Mouse (Mus musculus) stomach, embryonic 15.5 days (tissue): ENCODE measurements around the gene Jund. TPM values are rescaled to one million over a fixed set of nuclear protein-coding genes. Genes with fewer than 3 reads are reported as not detected.

Source experiments
- ATAC-seq: fragments of 200-750 bp; cut with Nextera tagmentation; 2 replicates; pipeline ENCODE4 v1.8.0; 2017; ENCODE audit warnings: low read depth, moderate number of reproducible peaks, moderate TSS enrichment; ENCODE audit not compliant: insufficient read depth, low FRiP score
- H3K27ac ChIP-seq: fragments of 300-500 bp; sonication (generic); 2 replicates; pipeline ENCODE4 v1.5.1; 2015; ENCODE audit warnings: mild to moderate bottlenecking, inconsistent platforms
- H3K27me3 ChIP-seq: fragments of 300-500 bp; sonication (generic); replicated peaks from 2 replicates; pipeline ENCODE4 v1.6.1; 2015; ENCODE audit warnings: inconsistent platforms
- H3K36me3 ChIP-seq: fragments of 300-500 bp; sonication (generic); 2 replicates; pipeline ENCODE4 v1.6.1; 2015; ENCODE audit warnings: inconsistent platforms
- H3K4me1 ChIP-seq: fragments of 300-500 bp; sonication (generic); 2 replicates; pipeline ENCODE4 v1.6.1; 2015; ENCODE audit warnings: inconsistent platforms
- H3K4me2 ChIP-seq: fragments of 300-500 bp; sonication (generic); 2 replicates; pipeline ENCODE4 v1.6.1; 2015; ENCODE audit warnings: mild to moderate bottlenecking, inconsistent platforms
- H3K4me3 ChIP-seq: fragments of 300-500 bp; sonication (generic); replicated peaks from 2 replicates; pipeline ENCODE4 v1.5.1; 2015; ENCODE audit warnings: inconsistent platforms
- H3K9ac ChIP-seq: fragments of 300-500 bp; sonication (generic); 2 replicates; pipeline ENCODE4 v1.6.1; 2015; ENCODE audit warnings: inconsistent platforms
- H3K9me3 ChIP-seq: fragments of 300-500 bp; sonication (generic); 2 replicates; pipeline ENCODE4 v1.6.1; 2016; ENCODE audit warnings: inconsistent platforms
- WGBS: fragments of 180-500 bp; shearing (Covaris S2); methylation state at CpG from one replicate; pipeline ENCODE4 v1.1.7; 2015; 5-methylcytosine and 5-hydroxymethylcytosine counted together
- polyA plus RNA-seq: library from polyadenylated mRNA; unstranded; fragments of >200 nt; fragmentation: Nextera tagmentation; extraction: Ambion mirVana; gene quantifications from 2 replicates; pipeline ENCODE4 v1.2.1, GENCODE M21; 2015

Jund gene
- polyA plus RNA-seq, 1 experiment from 2014 or later: 84.4 TPM

DNA sequence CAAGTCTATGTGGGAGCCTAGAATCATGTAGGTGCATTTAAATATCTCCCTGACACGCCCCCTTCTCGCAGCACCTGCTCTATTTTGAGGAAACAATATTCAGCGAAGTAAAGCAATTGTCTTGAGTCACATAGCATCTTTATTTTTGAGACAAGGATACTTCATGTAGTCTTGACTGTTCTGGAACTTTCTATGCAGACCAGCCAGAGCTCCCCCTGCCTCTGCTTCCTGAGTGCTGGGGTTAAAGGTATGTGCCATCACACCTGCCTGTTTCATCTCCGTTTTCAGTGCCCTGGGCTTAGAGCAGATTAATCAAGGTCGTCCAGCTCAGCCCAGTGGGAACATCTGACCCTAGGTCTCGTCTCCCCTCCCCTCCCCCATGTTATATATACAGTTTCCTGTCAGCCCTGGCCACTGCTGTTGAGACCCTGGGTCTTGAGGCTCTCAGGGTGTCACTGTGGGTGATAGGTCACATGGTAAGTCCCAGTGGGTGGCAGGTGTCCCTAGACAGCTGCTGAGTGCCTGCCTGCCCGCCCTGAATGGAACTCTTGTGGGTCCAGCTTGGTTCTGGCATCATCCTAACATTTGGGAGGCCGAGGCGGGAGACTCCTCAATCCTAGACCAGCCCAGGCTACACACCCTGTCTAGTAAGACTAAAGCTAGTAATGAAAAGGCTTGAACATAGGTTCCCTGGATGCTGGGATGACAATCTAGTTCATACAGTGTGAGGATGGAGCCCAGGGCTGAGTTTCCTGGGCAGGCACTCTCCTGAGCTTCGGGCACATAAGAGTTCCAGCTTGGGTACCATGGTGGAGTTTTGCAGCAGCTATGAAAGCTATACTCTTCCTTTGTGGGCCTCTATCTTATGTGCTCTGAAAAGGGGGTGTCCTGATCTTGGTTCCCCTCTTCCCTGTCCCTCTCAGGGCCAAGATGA lies 2.6 kb downstream of the Jund start:
- H3K4me1 ChIP-seq: peaks cover 26% of the 10 kb centered on the region
- WGBS: 45% methylated on average over 10 of the region's 10 CpGs
- no peaks in the 10 kb centered on the region for H3K9me3 ChIP-seq
- H3K9ac ChIP-seq: no peak overlapping the region; the same call in 1 of the 2 replicates
- no peaks in the 10 kb centered on the region for H3K27me3 ChIP-seq
- peak overlapping the region; percentile 99 for H3K27ac ChIP-seq
- peak overlapping the region; percentile 96 for H3K4me3 ChIP-seq
- H3K4me2 ChIP-seq: peak overlapping the region; percentile 55
- H3K36me3 ChIP-seq: peaks cover 7% of the 10 kb centered on the region; the same call in 1 of the 2 replicates
- ATAC-seq: no peak

DNA sequence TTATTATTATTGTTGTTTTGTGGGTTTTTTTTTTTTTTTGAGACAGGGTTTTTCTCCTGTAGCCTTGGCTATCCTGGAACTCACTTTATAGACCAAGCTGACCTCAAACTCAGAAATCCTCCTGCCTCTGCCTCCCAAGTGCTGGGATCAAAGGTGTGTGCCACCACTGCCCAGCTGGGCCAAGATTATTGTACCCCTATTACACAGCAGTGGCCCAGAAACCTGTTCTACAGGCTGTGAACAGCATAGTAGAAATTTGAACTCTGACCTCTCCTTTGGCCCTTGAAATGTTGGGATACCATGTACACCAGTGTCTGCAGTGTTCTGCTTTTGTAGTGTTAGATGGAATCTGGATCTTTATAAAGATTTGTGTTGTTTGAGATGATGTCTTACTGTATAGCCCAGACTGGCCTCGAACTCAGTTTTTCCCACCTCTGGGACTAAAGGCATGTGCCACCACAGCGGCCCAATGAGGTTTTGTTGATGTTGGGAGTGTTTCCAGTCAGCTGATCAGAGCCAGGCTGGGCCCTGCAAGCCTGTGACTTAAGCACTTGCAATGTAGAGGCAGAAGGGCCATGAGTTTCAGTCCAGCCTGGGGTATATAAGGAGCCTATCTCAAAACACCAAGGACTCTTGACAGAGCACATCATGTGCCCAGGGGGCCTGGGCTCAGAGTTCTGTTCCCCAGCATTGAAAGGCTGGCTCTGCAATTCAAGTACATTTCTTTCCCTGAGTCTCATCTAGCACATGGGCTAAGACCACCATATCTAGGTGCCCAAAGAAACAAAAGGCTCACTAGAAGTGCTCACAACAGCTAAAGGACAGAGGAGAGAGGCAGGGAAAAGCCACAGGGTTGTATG lies 3.5 kb downstream of the Jund start:
- Histone ChIP-seq H3K9ac (no peak overlapping the region), H3K4me2 (peak overlapping the region; percentile 55; the same call in 1 of the 2 replicates), H3K36me3 (peaks cover 7% of the 10 kb centered on the region; the same call in 1 of the 2 replicates), H3K9me3 (no peaks in the 10 kb centered on the region), H3K27ac (no peak overlapping the region), H3K27me3 (no peaks in the 10 kb centered on the region), H3K4me3 (no peak overlapping the region; the same call in 1 of the 2 replicates), H3K4me1 (peaks cover 17% of the 10 kb centered on the region)
- ATAC-seq: no peak
- 77% methylated on average over 2 of the region's 2 CpGs for WGBS

DNA sequence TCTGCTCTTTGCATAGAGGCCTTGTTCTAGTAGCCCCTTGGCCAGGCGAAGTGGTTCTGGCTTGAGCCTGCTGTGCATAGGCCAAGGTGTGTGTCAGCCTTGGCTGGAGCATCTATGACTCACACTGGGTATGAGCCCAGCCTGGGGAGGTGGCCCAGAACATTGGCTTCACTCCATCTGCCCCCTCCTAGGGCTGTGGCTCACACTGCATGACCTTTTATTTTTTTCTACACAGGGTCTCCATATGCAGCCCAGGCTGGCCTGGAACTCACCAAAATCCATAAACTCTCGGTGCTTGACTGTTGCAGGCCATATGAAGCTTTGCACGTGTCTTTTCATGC lies 4.1 kb downstream of the Jund start:
- no peak overlapping the region for H3K4me2 ChIP-seq
- no peak overlapping the region for H3K27ac ChIP-seq
- H3K27me3 ChIP-seq: no peaks in the 10 kb centered on the region
- WGBS: 67% methylated on average over 3 of the region's 3 CpGs
- H3K9ac ChIP-seq: no peak overlapping the region
- peaks cover 7% of the 10 kb centered on the region; the same call in 1 of the 2 replicates for H3K36me3 ChIP-seq
- no peak overlapping the region for H3K4me3 ChIP-seq
- peaks cover 11% of the 10 kb centered on the region for H3K4me1 ChIP-seq
- ATAC-seq: no peak
- no peaks in the 10 kb centered on the region for H3K9me3 ChIP-seq

DNA sequence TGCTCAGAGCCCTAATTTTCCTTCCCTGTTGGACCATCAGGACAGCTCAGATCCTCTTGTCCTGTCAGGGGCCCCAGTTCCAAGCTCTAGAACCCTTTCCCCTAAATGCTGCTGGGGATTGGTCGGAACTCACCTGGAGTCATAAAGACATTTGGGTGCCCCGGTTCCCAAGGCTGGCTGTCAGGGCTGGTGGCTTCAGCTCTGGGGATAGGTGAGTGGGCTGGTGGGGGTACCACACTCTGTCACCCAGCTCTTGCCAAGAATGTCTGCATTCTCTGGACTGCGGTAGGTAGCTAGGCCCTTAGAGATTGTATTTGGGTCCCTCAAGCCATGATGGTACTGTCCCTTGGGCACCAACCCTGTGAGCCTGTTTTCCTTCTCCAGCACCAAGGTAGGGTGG lies 4.5 kb downstream of the Jund start, which contains the start of gene Iqcn:
Gene Iqcn, plus strand, starts transcription at position 171 of the 400 bp plus-strand sequence.
- ATAC-seq: no peak
- 91% methylated on average over 3 of the region's 3 CpGs for WGBS
- peaks cover 10% of the 10 kb centered on the region for H3K4me1 ChIP-seq
- no peaks in the 10 kb centered on the region for H3K9me3 ChIP-seq
- no peaks in the 10 kb centered on the region for H3K27me3 ChIP-seq
- no peak within 1 kb of the TSS for H3K4me3 ChIP-seq
- H3K4me2 ChIP-seq: no peak within 1 kb of the TSS
- no peak within 1 kb of the TSS for H3K27ac ChIP-seq
- H3K9ac ChIP-seq: no peak within 1 kb of the TSS
- peaks cover 7% of the 10 kb centered on the region; the same call in 1 of the 2 replicates for H3K36me3 ChIP-seq

DNA sequence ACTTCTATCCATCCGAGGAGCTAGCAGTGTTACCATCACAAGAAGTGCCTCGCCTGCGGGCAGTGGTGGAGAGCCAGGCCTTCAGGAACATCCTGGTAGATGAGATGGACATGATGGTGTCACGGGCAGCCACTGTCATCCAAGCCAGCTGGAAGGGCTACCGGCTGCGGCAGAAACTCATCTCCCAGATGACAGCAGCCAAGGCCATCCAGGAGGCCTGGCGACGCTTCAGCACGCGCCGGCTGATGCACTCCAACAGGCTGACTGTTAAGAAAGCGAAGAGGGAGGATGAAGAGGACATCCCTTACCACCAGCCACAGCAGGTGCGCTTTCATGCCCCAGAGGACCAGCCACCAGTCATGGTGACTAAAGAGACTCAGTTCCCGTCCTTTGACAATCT lies 9.5 kb downstream of the Jund start:
- 88% methylated on average over 14 of the region's 14 CpGs for WGBS

DNA sequence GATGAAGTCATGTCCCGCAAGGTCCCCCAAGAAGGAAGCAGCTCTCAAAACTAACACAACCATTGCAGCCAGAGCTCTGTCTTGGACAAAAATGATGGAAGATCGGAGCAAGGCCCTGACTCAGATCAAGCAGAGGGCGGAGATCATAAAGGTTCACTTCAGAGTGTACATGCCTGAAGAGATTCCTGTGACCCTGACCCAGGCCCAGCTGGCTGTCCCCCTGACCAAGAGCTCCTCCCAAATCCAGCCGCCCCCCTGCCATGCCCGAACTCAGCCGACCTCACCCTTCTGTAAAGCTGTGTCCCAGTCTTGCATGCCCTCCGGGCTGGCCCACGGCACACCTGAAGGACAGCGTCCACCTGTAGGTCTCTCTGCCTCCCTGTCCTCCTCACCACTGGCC lies 11.0 kb downstream of the Jund start:
- ATAC-seq: no peak
- no peaks in the 10 kb centered on the region for H3K4me1 ChIP-seq
- 85% methylated on average over 9 of the region's 9 CpGs for WGBS
- H3K4me2 ChIP-seq: no peak overlapping the region
- no peaks in the 10 kb centered on the region for H3K36me3 ChIP-seq
- no peak overlapping the region for H3K27ac ChIP-seq
- H3K4me3 ChIP-seq: no peak overlapping the region
- H3K9me3 ChIP-seq: no peaks in the 10 kb centered on the region
- no peaks in the 10 kb centered on the region for H3K27me3 ChIP-seq
- H3K9ac ChIP-seq: no peak overlapping the region

More for the DNA sequence above, 9.5 kb downstream of the Jund start:
- Histone ChIP-seq H3K36me3 (no peaks in the 10 kb centered on the region), H3K4me1 (no peaks in the 10 kb centered on the region), H3K9me3 (no peaks in the 10 kb centered on the region), H3K4me2 (no peak overlapping the region), H3K27me3 (no peaks in the 10 kb centered on the region), H3K9ac (no peak overlapping the region), H3K27ac (no peak overlapping the region), H3K4me3 (no peak overlapping the region)
- ATAC-seq: no peak

DNA sequence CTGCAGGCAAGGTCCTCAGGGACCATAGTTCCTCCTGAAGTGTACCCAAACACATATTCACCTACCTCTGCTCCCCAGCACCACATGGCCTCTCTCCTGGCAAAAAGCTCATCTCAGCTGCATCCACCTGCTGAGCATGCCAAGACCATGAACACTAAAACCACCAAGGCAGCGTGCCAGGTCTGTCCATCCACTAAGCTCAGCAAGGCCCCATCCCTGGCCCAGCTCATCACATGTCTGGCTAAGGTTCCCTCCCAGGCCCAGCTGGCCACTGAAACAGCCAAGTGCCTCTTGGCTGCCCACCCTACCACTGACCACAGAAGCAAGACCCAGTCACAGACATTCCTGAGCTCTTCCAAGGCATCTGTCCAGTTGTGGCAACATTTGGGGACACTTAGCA lies 11.5 kb downstream of the Jund start:
- no peak overlapping the region for H3K9ac ChIP-seq
- H3K4me2 ChIP-seq: no peak overlapping the region
- H3K27ac ChIP-seq: no peak overlapping the region
- H3K4me1 ChIP-seq: no peaks in the 10 kb centered on the region
- no peaks in the 10 kb centered on the region for H3K36me3 ChIP-seq
- ATAC-seq: no peak
- WGBS: 87% methylated on average over 1 of the region's 1 CpGs
- H3K9me3 ChIP-seq: no peaks in the 10 kb centered on the region
- no peaks in the 10 kb centered on the region for H3K27me3 ChIP-seq
- no peak overlapping the region for H3K4me3 ChIP-seq

DNA sequence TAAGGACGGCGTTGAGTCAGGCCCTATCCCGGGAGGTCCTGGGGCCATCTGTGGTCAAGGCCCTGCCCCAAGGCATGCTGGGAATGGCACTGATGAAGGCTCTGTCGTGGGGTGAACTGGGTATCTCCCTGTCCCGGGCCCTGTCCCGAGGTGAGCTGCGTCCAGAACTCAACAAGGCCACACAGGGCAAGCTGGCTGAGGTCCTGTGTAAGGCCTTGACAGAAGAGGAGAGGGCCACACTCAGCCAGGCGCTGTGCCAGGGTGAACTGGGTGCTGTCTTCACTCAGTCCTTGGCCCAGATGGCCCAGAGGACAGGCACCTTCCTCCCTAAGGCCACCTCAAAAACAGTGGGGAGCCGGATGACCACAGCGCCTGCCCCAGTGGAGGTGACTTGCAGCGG lies 12.3 kb downstream of the Jund start:
- Histone ChIP-seq H3K9me3 (no peaks in the 10 kb centered on the region), H3K9ac (no peak overlapping the region), H3K4me2 (no peak overlapping the region), H3K36me3 (no peaks in the 10 kb centered on the region), H3K27me3 (no peaks in the 10 kb centered on the region), H3K27ac (no peak overlapping the region), H3K4me3 (no peak overlapping the region), H3K4me1 (no peaks in the 10 kb centered on the region)
- no peak for ATAC-seq
- 88% methylated on average over 11 of the region's 11 CpGs for WGBS

DNA sequence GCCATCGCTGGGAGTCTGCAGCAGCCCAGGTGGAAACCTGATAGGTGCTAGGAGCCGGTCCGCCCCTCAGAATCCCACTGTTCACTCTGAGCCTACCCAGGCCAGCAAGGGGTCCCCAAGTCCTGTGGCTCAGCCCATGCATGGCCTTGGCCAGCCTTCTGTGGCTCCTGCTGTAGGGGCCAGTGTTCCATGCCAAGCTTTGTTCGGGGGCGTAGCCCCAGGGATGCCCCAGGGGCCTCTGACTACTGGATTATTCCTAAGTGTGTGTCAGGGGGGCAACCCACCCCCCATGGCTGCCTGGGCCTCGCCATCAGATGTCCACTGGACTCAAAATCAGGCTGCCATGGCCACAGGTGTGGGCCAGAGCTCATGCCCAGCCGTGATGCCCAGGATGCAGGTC lies 15.2 kb downstream of the Jund start:
- Histone ChIP-seq H3K27ac (no peak overlapping the region), H3K36me3 (no peaks in the 10 kb centered on the region), H3K4me1 (no peaks in the 10 kb centered on the region), H3K9ac (no peak overlapping the region), H3K9me3 (no peaks in the 10 kb centered on the region), H3K4me3 (no peak overlapping the region), H3K4me2 (no peak overlapping the region), H3K27me3 (0 out of 2 replicates have a peak, but pooled peaks cover 5% of the 10 kb centered on the region)
- 76% methylated on average over 7 of the region's 7 CpGs for WGBS
- ATAC-seq: no peak

DNA sequence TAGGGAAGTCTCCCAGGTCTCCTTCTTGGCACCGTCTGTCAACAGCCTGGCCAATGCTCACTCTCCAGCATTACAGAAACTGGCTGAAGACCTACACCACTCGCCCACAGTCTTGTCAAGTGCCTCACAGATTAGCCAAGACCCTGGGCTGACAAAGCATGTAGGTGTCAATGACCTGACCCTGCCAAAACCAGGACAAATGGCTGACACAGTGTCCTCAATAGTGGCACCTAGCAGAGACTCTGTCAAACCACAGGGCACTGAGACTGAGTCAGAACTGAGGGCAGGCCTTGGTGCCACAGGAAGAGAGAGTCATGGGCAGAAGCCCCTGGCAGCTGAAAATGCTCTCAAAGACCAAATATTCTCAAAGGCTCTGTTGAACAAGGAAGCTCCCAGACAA lies 16.3 kb downstream of the Jund start:
- Histone ChIP-seq H3K4me1 (no peaks in the 10 kb centered on the region), H3K4me2 (no peak overlapping the region), H3K9ac (no peak overlapping the region), H3K27me3 (0 out of 2 replicates have a peak, but pooled peaks cover 5% of the 10 kb centered on the region), H3K4me3 (no peak overlapping the region), H3K27ac (no peak overlapping the region), H3K36me3 (no peaks in the 10 kb centered on the region), H3K9me3 (no peaks in the 10 kb centered on the region)
- WGBS: 55% methylated on average over 2 of the region's 2 CpGs
- ATAC-seq: no peak

DNA sequence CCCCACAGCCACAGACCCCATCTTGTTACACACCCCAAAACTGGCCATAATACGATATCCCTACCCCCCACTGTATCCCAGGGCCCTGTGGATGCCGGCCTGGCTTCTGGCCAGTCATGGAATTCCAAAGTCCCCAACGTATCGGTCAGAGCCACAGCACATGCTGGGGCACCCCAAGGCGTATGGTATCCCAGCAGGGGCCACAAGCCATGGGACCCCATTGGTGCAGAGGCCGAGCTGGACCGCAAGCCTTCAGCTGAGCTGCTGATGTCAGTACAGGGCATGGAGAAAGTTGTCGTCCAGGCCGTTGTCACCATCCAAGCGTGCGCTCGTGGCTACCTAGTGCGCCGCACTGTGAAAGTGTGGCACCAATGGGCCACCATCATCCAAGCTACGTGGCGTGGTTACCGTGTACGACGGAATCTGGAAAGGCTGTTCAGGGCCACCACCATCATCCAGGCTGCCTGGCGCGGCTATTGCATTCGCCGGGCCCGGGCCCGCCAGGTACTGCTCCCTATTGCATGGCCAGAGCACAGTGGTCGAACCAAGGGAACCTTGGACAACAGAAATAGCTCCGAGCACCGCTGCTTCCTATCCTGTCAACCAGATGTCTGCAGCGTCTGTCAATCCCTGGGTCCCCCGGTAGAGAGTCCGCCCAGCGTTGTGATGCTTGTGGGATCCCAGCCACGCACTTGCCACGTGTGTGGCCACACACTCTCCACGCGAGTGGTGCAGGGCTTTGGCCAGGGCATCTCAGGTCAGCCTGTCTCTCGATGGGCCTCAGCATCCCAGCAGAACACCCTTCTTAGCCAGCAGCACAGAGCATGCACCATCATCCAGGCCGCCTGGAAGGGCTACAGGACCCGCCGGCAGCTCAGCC lies 18.0 kb downstream of the Jund start:
- no peak overlapping the region for H3K9ac ChIP-seq
- H3K27ac ChIP-seq: no peak overlapping the region
- no peaks in the 10 kb centered on the region for H3K36me3 ChIP-seq
- 0 out of 2 replicates have a peak, but pooled peaks cover 5% of the 10 kb centered on the region for H3K27me3 ChIP-seq
- no peak for ATAC-seq
- no peak overlapping the region for H3K4me3 ChIP-seq
- 81% methylated on average over 40 of the region's 40 CpGs for WGBS
- no peaks in the 10 kb centered on the region for H3K4me1 ChIP-seq
- no peaks in the 10 kb centered on the region for H3K9me3 ChIP-seq
- no peak overlapping the region for H3K4me2 ChIP-seq
